Mouse (Mus musculus) left cerebral cortex, postnatal 10 days (tissue): ENCODE measurements around the gene Fetub. TPM values are rescaled to one million over a fixed set of nuclear protein-coding genes. Genes with fewer than 3 reads are reported as not detected.

Experiments used
- DNase-seq, 2 experiments: peaks; one replicate each; pipeline ENCODE4 v3.0.0; 2021 to 2022; ENCODE audit warnings: low spot score in 2 of 2, mixed read lengths in 1 of 2; ENCODE audit errors: extremely low spot score in 1 of 2
- intact Hi-C: fragments of 180-260 bp; cut with DNase I; formaldehyde crosslinking; loops from one replicate; pipeline ENCODE4 v1.15.1; 2025
- total RNA-seq, 2 experiments: library from RNA; stranded (reverse); gene quantifications; 2 replicates each; pipeline ENCODE4 v1.2.3; 2021

Fetub gene
- total RNA-seq, 2 experiments from 2014 or later, result 0.58 TPM; not detected in 1

DNA sequence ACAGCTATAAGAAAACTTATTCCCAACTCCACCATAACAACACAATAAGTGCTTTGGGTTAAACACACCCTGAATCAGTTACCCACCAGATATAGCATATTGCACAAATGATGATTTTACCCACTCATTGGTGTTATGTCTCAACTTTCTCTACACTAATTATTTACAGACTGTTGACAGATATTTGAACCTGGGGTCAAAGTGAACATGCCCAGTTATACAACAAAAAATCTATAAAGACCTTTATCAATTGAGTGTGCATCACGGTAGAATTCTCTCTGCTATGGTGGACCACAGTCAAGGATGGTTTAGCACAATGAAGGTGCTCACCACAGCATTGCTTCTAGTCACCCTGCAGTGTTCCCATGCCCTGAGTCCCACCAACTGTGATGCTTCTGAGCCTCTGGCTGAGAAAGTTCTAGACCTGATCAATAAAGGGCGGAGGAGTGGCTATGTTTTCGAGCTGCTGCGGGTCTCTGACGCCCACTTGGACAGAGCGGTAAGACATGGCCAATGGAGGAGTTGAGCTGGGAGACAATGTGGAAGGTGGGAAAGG is 32.8 kb downstream of the Fetub start, which contains the start of gene Hrg:
Gene Hrg (plus strand): TSS at position 233 of the 556 bp plus-strand sequence.
- intact Hi-C loops, result no loop called here
- DNase-seq, result no peak

DNA sequence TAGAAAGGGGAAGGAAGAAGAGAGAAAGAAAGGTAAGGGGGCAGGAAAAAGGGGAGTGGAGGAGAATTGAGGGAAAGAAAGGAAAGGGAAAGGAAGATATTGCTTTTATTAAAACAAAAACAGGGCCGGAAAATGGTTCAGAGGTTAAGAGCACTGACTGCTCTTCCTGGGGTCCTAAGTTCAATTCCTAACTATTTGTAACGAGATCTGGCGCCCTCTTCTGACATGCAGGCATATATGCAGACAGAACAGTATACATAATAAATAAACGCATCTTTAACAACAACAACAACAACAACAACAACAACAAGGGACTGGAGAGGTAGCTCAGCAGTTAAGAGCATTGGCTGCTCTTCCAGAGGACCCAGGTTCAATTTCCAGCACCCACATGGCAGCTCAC is 34.9 kb downstream of the Fetub start:
- intact Hi-C loops, result no loop called here
- DNase-seq, result no peak

GRCm38 (mm10) chr16:22955397-22956084 is 37.4 kb downstream of the Fetub start:
- peak in 1 of 2 experiments; percentile 63 for DNase-seq
- intact Hi-C loops, result no loop called here

- DNase-seq, result no peak
- intact Hi-C loops, result no loop called here
Observed at GRCm38 (mm10) chr16:22956085-22956439, 37.9 kb downstream of the Fetub start.

DNA sequence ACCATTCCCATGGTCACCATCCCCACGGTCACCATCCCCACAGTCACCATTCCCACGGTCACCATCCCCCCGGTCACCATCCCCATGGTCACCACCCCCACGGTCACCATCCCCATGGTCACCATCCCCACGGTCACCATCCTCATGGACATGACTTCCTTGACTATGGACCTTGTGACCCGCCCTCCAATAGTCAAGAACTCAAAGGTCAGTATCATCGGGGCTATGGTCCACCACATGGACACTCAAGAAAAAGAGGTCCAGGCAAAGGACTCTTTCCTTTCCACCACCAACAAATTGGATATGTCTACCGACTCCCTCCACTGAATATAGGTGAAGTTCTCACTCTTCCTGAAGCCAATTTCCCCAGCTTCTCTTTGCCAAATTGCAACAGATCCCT is 42.9 kb downstream of the Fetub start:
- intact Hi-C loops, result no loop called here
- no peak for DNase-seq

DNA sequence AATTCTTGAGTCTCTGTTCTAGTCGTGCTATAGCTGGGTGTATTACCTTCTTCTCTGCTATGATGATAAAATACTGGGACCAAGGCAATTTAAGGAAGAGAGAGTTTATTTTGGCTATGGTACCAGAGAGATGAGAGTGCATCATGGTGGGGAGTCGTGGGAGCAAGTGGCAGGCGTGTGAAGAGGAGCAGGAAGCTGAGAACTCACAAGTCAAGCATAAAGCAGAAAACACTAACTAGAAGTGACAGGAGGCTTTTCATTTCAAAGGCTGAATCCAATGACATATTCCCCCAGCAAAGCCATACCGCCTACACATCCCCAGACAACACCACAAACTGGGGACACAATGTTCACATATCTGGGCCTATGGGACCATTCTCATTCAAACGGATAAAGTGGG is 44.1 kb downstream of the Fetub start:
- intact Hi-C loops, result no loop called here
- DNase-seq, result no peak

GRCm38 (mm10) chr16:22963293-22963692 is 45.2 kb downstream of the Fetub start:
- intact Hi-C loops, result no loop called here

DNA sequence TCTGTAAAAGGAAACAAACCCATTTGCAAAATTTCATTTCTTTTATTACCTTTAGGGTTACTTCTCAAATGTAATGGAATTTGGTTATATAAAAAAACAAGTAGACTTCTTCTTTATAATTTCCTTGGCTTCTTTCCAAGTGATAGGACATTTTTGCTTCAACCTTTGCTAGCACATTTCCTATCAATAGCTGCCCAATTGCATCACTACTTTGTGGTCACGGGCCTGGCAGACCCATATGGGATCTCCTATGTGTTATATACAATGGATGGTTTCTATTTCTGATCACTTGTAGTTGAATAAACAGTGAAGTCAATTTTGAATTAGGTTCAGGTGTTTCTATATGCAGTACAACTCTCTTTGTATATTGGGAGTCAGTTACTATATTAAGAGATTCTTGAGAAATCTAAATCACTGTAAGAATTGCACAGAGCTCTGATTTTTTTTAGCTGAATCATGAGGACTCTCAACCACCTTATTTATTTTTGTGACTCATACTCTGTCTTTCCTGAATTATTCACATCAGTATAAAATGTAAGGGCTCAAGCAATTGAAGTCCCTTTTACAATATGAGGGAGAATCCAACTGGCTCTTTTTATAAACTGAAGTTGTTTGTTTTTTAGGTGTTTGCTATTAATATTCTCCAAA is 49.4 kb downstream of the Fetub start:
- intact Hi-C loops, result no loop called here
- no peak for DNase-seq

More at GRCm38 (mm10) chr16:22963293-22963692, 45.2 kb downstream of the Fetub start:
- no peak for DNase-seq

Other genes with a start within 250 kb of the Fetub start
- gene Crygs, start 106.8 kb upstream of the Fetub start, total RNA-seq, result not detected
- 10 to 100 TPM; 10.5 to 14.2 TPM for gene Tbccd1, start 60.7 kb upstream of the Fetub start, total RNA-seq
- gene Dnajb11, start 60.5 kb upstream of the Fetub start, total RNA-seq, result 10 to 100 TPM; 62.4 to 62.8 TPM
- not detected for gene Ahsg, start 27.1 kb upstream of the Fetub start, total RNA-seq
- not detected for gene Hrg, start 32.7 kb downstream of the Fetub start, total RNA-seq
- not detected for gene Kng2, start 111.1 kb downstream of the Fetub start, total RNA-seq
- not detected for gene Kng1, start 139.5 kb downstream of the Fetub start, total RNA-seq
- 100 to 1,000 TPM; 767 to 770 TPM for gene Eif4a2, start 189.1 kb downstream of the Fetub start, total RNA-seq
- gene Rfc4, start 209.4 kb downstream of the Fetub start, total RNA-seq, result 1 to 10 TPM; 5.9 to 8.4 TPM
- gene Adipoq, start 228.2 kb downstream of the Fetub start, total RNA-seq, result not detected